Mouse (Mus musculus) thymus, adult 2 months (tissue): ENCODE results near the gene Eps8. TPM values are rescaled to one million over a fixed set of nuclear protein-coding genes. Genes with fewer than 3 reads are reported as not detected.

Source experiments
- DNase-seq: peaks from one replicate; pipeline ENCODE4 v3.0.0; 2021
- H3K27ac ChIP-seq: fragments of 200-500 bp; 2 replicates; pipeline ENCODE4 v1.5.1; 2012; ENCODE audit warnings: low read length, control low read depth; ENCODE audit not compliant: control insufficient read depth, insufficient read depth
- H3K27me3 ChIP-seq: fragments of 200-500 bp; 2 replicates; pipeline ENCODE4 v1.6.1; 2012; ENCODE audit warnings: mild to moderate bottlenecking, low read length, moderate library complexity, mixed read lengths; ENCODE audit not compliant: control insufficient read depth, insufficient read depth
- H3K36me3 ChIP-seq: fragments of 200-500 bp; 2 replicates; pipeline ENCODE4 v1.6.1; 2012; ENCODE audit warnings: mild to moderate bottlenecking, low read length, moderate library complexity; ENCODE audit not compliant: control insufficient read depth, insufficient read depth
- H3K4me1 ChIP-seq: fragments of 200-500 bp; replicated peaks from 2 replicates; pipeline ENCODE4 v1.6.1; 2012; ENCODE audit warnings: low read length; ENCODE audit not compliant: control insufficient read depth, insufficient read depth
- H3K4me3 ChIP-seq: fragments of 200-500 bp; 2 replicates; pipeline ENCODE4 v1.5.1; 2012; ENCODE audit warnings: mild to moderate bottlenecking, low read length, control low read depth, moderate library complexity; ENCODE audit not compliant: control insufficient read depth, insufficient read depth
- CTCF ChIP-seq: fragments of 200-500 bp; IDR thresholded peaks from 2 replicates; pipeline ENCODE4 v1.5.1; 2012; ENCODE audit warnings: mild to moderate bottlenecking, control low read depth, low read length, moderate library complexity, borderline replicate concordance; ENCODE audit not compliant: control insufficient read depth, poor library complexity, insufficient read depth; ENCODE audit errors: extremely low read depth
- POLR2A ChIP-seq: fragments of 200-500 bp; IDR thresholded peaks from 2 replicates; pipeline ENCODE4 v1.6.1; 2012; ENCODE audit warnings: mild to moderate bottlenecking, low read length, control low read depth, moderate library complexity; ENCODE audit not compliant: control insufficient read depth, poor library complexity, insufficient read depth; ENCODE audit errors: extremely low read depth
- WGBS: fragments of 180-500 bp; shearing (Covaris S2); methylation state at CpG from one replicate; pipeline ENCODE4 v1.1.7; 2018; 5-methylcytosine and 5-hydroxymethylcytosine counted together
- polyA plus RNA-seq: library from polyadenylated mRNA; depleted of rRNA; stranded (reverse); fragments of >200 nt; gene quantifications from 2 replicates; pipeline ENCODE4 v1.2.3, GENCODE M21; 2012

Eps8 gene
- polyA plus RNA-seq, 1 experiment = 2.5 TPM

GRCm38 (mm10) chr6:137496562-137496961 is 158.1 kb downstream of the Eps8 start:
- 98% methylated on average over 2 of the region's 2 CpGs for WGBS
- H3K36me3 ChIP-seq = no peaks in the 10 kb centered on the region
- no peak for DNase-seq

GRCm38 (mm10) chr6:137495233-137495632 is 159.4 kb downstream of the Eps8 start:
- H3K4me3 ChIP-seq = no peak overlapping the region
- TF ChIP-seq CTCF (no peak), POLR2A (no peak)
- H3K27me3 ChIP-seq = no peaks in the 10 kb centered on the region
- DNase-seq = no peak
- no peaks in the 10 kb centered on the region for H3K36me3 ChIP-seq
- H3K4me1 ChIP-seq = peaks cover 5% of the 10 kb centered on the region; the same call in 1 of the 2 replicates
- H3K27ac ChIP-seq = no peak overlapping the region
- WGBS = 95% methylated on average over 6 of the region's 6 CpGs

More at GRCm38 (mm10) chr6:137496562-137496961, 158.1 kb downstream of the Eps8 start:
- H3K27me3 ChIP-seq = no peaks in the 10 kb centered on the region
- H3K4me1 ChIP-seq = peaks cover 5% of the 10 kb centered on the region; the same call in 1 of the 2 replicates
- H3K27ac ChIP-seq = no peak overlapping the region
- TF ChIP-seq POLR2A = no peak
- H3K4me3 ChIP-seq = no peak overlapping the region

GRCm38 (mm10) chr6:137494801-137495200 is 159.9 kb downstream of the Eps8 start:
- DNase-seq = no peak
- no peak for TF ChIP-seq CTCF
- TF ChIP-seq POLR2A = no peak
- 100% methylated on average over 1 of the region's 1 CpGs for WGBS
- H3K27ac ChIP-seq = no peak overlapping the region
- H3K36me3 ChIP-seq = no peaks in the 10 kb centered on the region
- no peaks in the 10 kb centered on the region for H3K27me3 ChIP-seq
- H3K4me1 ChIP-seq = peaks cover 5% of the 10 kb centered on the region; the same call in 1 of the 2 replicates
- H3K4me3 ChIP-seq = no peak overlapping the region

GRCm38 (mm10) chr6:137494136-137494475 is 160.6 kb downstream of the Eps8 start:
- Histone ChIP-seq H3K4me3 (no peak overlapping the region), H3K4me1 (peaks cover 5% of the 10 kb centered on the region; the same call in 1 of the 2 replicates), H3K27me3 (no peaks in the 10 kb centered on the region), H3K36me3 (no peaks in the 10 kb centered on the region), H3K27ac (no peak overlapping the region)
- TF ChIP-seq CTCF = no peak
- TF ChIP-seq POLR2A = no peak
- no peak for DNase-seq

- Histone ChIP-seq H3K4me1 (peaks cover 5% of the 10 kb centered on the region; the same call in 1 of the 2 replicates), H3K36me3 (no peaks in the 10 kb centered on the region), H3K4me3 (no peak overlapping the region), H3K27ac (no peak overlapping the region), H3K27me3 (no peaks in the 10 kb centered on the region)
- no peak for DNase-seq
- 95% methylated on average over 17 of the region's 17 CpGs for WGBS
- TF ChIP-seq POLR2A (no peak), CTCF (no peak)
Observed at GRCm38 (mm10) chr6:137493211-137494135, 161.2 kb downstream of the Eps8 start.

- Histone ChIP-seq H3K4me1 (peaks cover 5% of the 10 kb centered on the region; the same call in 1 of the 2 replicates), H3K4me3 (no peak overlapping the region), H3K27ac (no peak overlapping the region), H3K27me3 (no peaks in the 10 kb centered on the region), H3K36me3 (no peaks in the 10 kb centered on the region)
- TF ChIP-seq POLR2A (no peak), CTCF (no peak)
- 92% methylated on average over 4 of the region's 4 CpGs for WGBS
- DNase-seq = no peak
Observed at GRCm38 (mm10) chr6:137492582-137492981, 162.1 kb downstream of the Eps8 start.
